Mouse (Mus musculus) thymus, postnatal 4 days (tissue): ENCODE measurements at regions not wholly inside any gene's neighbourhood (a gene's known extent, or its start where the extent isn't known, plus 50 kb on each side); places are given as distances from the start of the nearest gene placed in this dataset.

ENCODE experiments used
- DNase-seq: peaks from one replicate; pipeline ENCODE4 v3.0.0; 2021

GRCm38 (mm10) chr3:150752787-150753186 is 684.9 kb upstream of the Adgrl4 start:
- no peak for DNase-seq

- no peak for DNase-seq
Observed at GRCm38 (mm10) chr3:150759854-150760253, 677.8 kb upstream of the Adgrl4 start.

- no peak for DNase-seq
Observed at GRCm38 (mm10) chr3:150784576-150784975, 653.1 kb upstream of the Adgrl4 start.

- no peak for DNase-seq
Observed at GRCm38 (mm10) chr3:150817807-150818206, 619.9 kb upstream of the Adgrl4 start.

GRCm38 (mm10) chr3:150819369-150819768 is 618.3 kb upstream of the Adgrl4 start:
- no peak for DNase-seq

GRCm38 (mm10) chr3:150820039-150820438 is 617.6 kb upstream of the Adgrl4 start:
- no peak for DNase-seq

GRCm38 (mm10) chr3:150846029-150846428 is 591.7 kb upstream of the Adgrl4 start:
- no peak for DNase-seq

GRCm38 (mm10) chr3:150852107-150852506 is 585.6 kb upstream of the Adgrl4 start:
- DNase-seq: no peak

GRCm38 (mm10) chr3:150896668-150897067 is 541.0 kb upstream of the Adgrl4 start:
- no peak for DNase-seq

GRCm38 (mm10) chr3:150910091-150910490 is 527.6 kb upstream of the Adgrl4 start:
- no peak for DNase-seq

GRCm38 (mm10) chr3:150954897-150955296 is 482.8 kb upstream of the Adgrl4 start:
- no peak for DNase-seq

- DNase-seq: no peak
Observed at GRCm38 (mm10) chr3:150999652-151000051, 438.0 kb upstream of the Adgrl4 start.

GRCm38 (mm10) chr3:151000217-151000616 is 437.5 kb upstream of the Adgrl4 start:
- no peak for DNase-seq

GRCm38 (mm10) chr3:151001881-151002412 is 435.7 kb upstream of the Adgrl4 start:
- DNase-seq: peak; percentile 7

GRCm38 (mm10) chr3:151003524-151003923 is 434.2 kb upstream of the Adgrl4 start:
- DNase-seq: no peak

GRCm38 (mm10) chr3:151003990-151004389 is 433.7 kb upstream of the Adgrl4 start:
- no peak for DNase-seq

- no peak for DNase-seq
Observed at GRCm38 (mm10) chr3:151020014-151020413, 417.7 kb upstream of the Adgrl4 start.

- DNase-seq: no peak
Observed at GRCm38 (mm10) chr3:151057491-151057890, 380.2 kb upstream of the Adgrl4 start.

- no peak for DNase-seq
Observed at GRCm38 (mm10) chr3:151072322-151072721, 365.4 kb upstream of the Adgrl4 start.

- no peak for DNase-seq
Observed at GRCm38 (mm10) chr3:151116831-151117230, 320.9 kb upstream of the Adgrl4 start.

- DNase-seq: no peak
Observed at GRCm38 (mm10) chr3:151117583-151118041, 320.1 kb upstream of the Adgrl4 start.

- DNase-seq: no peak
Observed at GRCm38 (mm10) chr3:151124131-151124530, 313.6 kb upstream of the Adgrl4 start.

- DNase-seq: no peak
Observed at GRCm38 (mm10) chr3:151146889-151147288, 290.8 kb upstream of the Adgrl4 start.

GRCm38 (mm10) chr3:151153340-151153739 is 284.3 kb upstream of the Adgrl4 start:
- DNase-seq: no peak

GRCm38 (mm10) chr3:151160516-151160915 is 277.2 kb upstream of the Adgrl4 start:
- no peak for DNase-seq
